Mouse (Mus musculus) kidney, adult 2 months (tissue): ENCODE data around the gene Ccdc91. TPM values are rescaled to one million over a fixed set of nuclear protein-coding genes. Genes with fewer than 3 reads are reported as not detected.

Experiments used
- DNase-seq: peaks from one replicate; pipeline ENCODE4 v3.0.0; 2021
- H3K27ac ChIP-seq: fragments of 200-500 bp; 2 replicates; pipeline ENCODE4 v1.5.1; 2012; ENCODE audit warnings: low read depth, low read length, control low read depth, inconsistent platforms; ENCODE audit not compliant: insufficient read depth
- H3K27me3 ChIP-seq: fragments of 200-500 bp; replicated peaks from 2 replicates; pipeline ENCODE4 v1.6.1; 2012; ENCODE audit warnings: mild to moderate bottlenecking, moderate library complexity, low read length, inconsistent platforms; ENCODE audit not compliant: control insufficient read depth, insufficient read depth
- H3K36me3 ChIP-seq: fragments of 200-500 bp; 2 replicates; pipeline ENCODE4 v1.6.1; 2012; ENCODE audit warnings: mild to moderate bottlenecking, moderate library complexity, low read length, inconsistent platforms; ENCODE audit not compliant: control insufficient read depth, insufficient read depth
- H3K4me1 ChIP-seq: fragments of 200-500 bp; 2 replicates; pipeline ENCODE4 v1.6.1; 2011; ENCODE audit warnings: low read length; ENCODE audit not compliant: control insufficient read depth, insufficient read depth
- H3K4me3 ChIP-seq: fragments of 200-500 bp; 2 replicates; pipeline ENCODE4 v1.5.1; 2011; ENCODE audit warnings: mild to moderate bottlenecking, low read depth, low read length, control low read depth; ENCODE audit not compliant: insufficient read depth
- CTCF ChIP-seq: fragments of 200-500 bp; conservative IDR thresholded peaks from 2 replicates; pipeline ENCODE4 v1.5.1; 2011; ENCODE audit warnings: low read depth, mild to moderate bottlenecking, control low read depth, low read length, moderate library complexity, mixed read lengths; ENCODE audit not compliant: insufficient read depth, insufficient read length
- POLR2A ChIP-seq: fragments of 200-500 bp; IDR thresholded peaks from one replicate; pipeline ENCODE4 v1.6.1; 2011; ENCODE audit warnings: low read depth, low read length, control low read depth
- WGBS: fragments of 180-500 bp; shearing (Covaris S2); methylation state at CpG from one replicate; pipeline ENCODE4 v1.1.7; 2018; 5-methylcytosine and 5-hydroxymethylcytosine counted together
- polyA plus RNA-seq: library from polyadenylated mRNA; depleted of rRNA; stranded (reverse); fragments of >200 nt; gene quantifications from 2 replicates; pipeline ENCODE4 v1.2.3, GENCODE M21; 2012

Gene Ccdc91
- polyA plus RNA-seq, 1 experiment, result 38.3 TPM

- no peak overlapping the region for H3K4me3 ChIP-seq
- DNase-seq, result no peak
- 92% methylated on average over 4 of the region's 4 CpGs for WGBS
- H3K27me3 ChIP-seq, result no peaks in the 10 kb centered on the region
- no peak for TF ChIP-seq POLR2A
- TF ChIP-seq CTCF, result no peak
- H3K27ac ChIP-seq, result no peak overlapping the region
- H3K36me3 ChIP-seq, result no peaks in the 10 kb centered on the region
- H3K4me1 ChIP-seq, result no peaks in the 10 kb centered on the region
Measured at GRCm38 (mm10) chr6:147492551-147492950, 16.9 kb downstream of the Ccdc91 start.

DNA sequence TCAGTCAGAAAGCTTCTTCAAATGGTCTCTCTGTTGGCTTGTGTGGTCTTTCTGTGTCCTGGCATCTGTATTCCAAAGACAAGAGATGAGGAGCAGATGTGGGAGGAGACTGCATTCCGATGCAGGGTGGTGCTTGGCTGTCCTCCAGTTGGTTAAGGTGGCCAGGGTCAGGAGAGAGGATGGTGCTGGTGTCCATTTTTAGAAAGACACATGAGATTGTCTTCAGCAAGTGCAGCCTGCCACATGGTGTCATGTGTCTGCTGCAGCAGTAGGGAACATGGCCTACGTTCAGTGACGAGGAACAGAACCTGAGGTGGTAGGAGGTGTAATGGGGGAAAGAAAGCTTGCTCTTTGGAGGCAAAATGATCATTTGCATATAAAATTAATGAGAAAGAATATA is 25.8 kb downstream of the Ccdc91 start:
- TF ChIP-seq POLR2A (no peak), CTCF (no peak)
- Histone ChIP-seq H3K4me3 (no peak overlapping the region), H3K36me3 (no peaks in the 10 kb centered on the region), H3K27ac (no peak overlapping the region), H3K27me3 (no peaks in the 10 kb centered on the region), H3K4me1 (no peaks in the 10 kb centered on the region)
- 74% methylated on average over 3 of the region's 3 CpGs for WGBS
- no peak for DNase-seq

DNA sequence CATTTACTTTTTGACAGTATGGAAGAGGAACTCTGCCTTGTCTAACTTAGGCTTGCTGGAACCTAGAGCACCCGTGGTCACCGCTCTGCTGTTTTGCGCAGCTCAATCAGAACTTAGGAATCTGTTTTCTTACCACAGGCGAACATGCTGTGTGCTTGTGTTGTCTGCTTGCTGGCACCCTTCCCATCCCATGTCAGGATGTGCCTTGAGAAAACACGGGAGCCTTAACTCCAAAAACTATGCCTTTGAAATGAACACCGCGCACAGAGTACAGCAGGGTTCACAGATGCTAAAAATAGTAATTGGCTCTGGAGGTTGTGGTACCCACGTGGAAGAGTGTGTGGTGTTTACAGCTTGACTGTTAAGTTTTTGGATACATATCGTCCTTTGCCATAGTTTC is 30.4 kb downstream of the Ccdc91 start:
- H3K27me3 ChIP-seq, result no peaks in the 10 kb centered on the region
- no peak overlapping the region for H3K27ac ChIP-seq
- H3K4me1 ChIP-seq, result no peaks in the 10 kb centered on the region
- no peak for TF ChIP-seq POLR2A
- no peak for TF ChIP-seq CTCF
- H3K4me3 ChIP-seq, result no peak overlapping the region
- 51% methylated on average over 9 of the region's 9 CpGs for WGBS
- DNase-seq, result no peak
- H3K36me3 ChIP-seq, result no peaks in the 10 kb centered on the region; the same call in 1 of the 2 replicates

DNA sequence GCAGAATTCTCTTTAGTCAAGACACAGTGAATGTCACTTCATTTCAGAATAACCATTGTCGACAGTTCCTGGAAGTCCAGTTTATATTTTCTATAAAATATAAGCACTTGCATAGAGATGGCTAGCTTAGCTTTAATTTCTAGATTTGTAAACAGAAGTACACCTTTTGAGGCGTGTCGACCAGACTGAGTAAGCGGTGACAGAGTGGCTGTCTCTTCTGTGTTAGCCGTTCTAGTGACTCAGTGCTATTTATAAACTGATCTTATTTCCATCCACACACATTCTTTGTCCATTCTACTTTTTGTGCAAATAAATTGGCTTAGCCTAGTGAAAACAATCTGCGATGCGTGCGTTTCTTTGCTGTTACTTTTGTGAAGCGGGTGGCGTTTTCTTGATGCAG is 30.9 kb downstream of the Ccdc91 start:
- Histone ChIP-seq H3K27me3 (no peaks in the 10 kb centered on the region), H3K4me3 (no peak overlapping the region), H3K4me1 (no peaks in the 10 kb centered on the region), H3K27ac (no peak overlapping the region), H3K36me3 (no peaks in the 10 kb centered on the region; the same call in 1 of the 2 replicates)
- 76% methylated on average over 10 of the region's 10 CpGs for WGBS
- DNase-seq, result no peak
- TF ChIP-seq CTCF (no peak), POLR2A (no peak)

- no peak for DNase-seq
- no peaks in the 10 kb centered on the region for H3K27me3 ChIP-seq
- 79% methylated on average over 6 of the region's 6 CpGs for WGBS
- H3K4me3 ChIP-seq, result no peak overlapping the region
- H3K4me1 ChIP-seq, result no peaks in the 10 kb centered on the region
- no peaks in the 10 kb centered on the region; the same call in 1 of the 2 replicates for H3K36me3 ChIP-seq
- no peak for TF ChIP-seq POLR2A
- no peak overlapping the region for H3K27ac ChIP-seq
Measured at GRCm38 (mm10) chr6:147507186-147507585, 31.6 kb downstream of the Ccdc91 start.

DNA sequence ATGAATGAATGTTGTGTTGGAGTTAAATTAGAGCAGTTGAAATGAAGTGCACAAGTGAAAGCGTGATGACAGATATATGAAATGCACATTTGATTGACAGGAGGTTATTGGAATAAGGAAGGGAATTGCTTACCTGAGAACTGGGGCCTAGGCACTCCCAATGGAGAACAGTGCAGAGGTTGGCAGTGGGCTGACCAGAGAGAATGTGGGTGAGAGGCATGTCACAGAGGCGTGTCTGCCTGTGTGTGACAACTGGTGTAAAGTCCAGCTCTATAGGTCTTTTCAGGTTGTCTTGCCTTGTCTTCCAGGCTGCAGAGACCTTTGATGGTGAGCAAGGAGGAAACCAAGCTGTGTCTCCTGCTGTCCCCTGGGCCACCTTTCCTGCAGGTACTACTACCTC is 34.9 kb downstream of the Ccdc91 start:
- Histone ChIP-seq H3K4me3 (no peak overlapping the region), H3K36me3 (peaks cover 3% of the 10 kb centered on the region), H3K4me1 (no peaks in the 10 kb centered on the region), H3K27ac (no peak overlapping the region), H3K27me3 (no peaks in the 10 kb centered on the region)
- TF ChIP-seq POLR2A (no peak), CTCF (no peak)
- no peak for DNase-seq
- WGBS, result 95% methylated on average over 2 of the region's 2 CpGs

- 88% methylated on average over 8 of the region's 8 CpGs for WGBS
- Histone ChIP-seq H3K4me3 (no peak overlapping the region), H3K36me3 (peaks cover 3% of the 10 kb centered on the region), H3K4me1 (no peaks in the 10 kb centered on the region), H3K27me3 (no peaks in the 10 kb centered on the region), H3K27ac (no peak overlapping the region)
- DNase-seq, result no peak
- no peak for TF ChIP-seq CTCF
Measured at GRCm38 (mm10) chr6:147517909-147518308, 42.3 kb downstream of the Ccdc91 start.

DNA sequence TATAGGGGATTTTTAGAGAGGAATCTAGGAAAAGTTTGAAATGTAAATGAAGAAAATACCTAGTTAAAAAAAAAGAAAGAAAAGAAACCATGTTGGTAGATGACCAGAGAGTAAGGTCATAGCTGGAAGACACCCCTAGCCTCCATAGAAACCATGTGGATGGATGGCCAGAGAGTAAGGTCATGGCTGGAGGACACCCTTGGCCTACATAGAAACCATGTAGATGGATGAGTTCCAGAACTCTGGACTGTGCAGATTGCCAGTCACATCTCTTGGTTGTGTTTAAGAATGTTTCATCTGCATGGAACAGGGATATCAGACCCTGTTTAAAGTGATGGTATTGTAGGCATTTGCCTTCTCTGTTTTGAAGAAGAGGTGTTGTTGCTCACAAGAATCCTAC is 49.6 kb downstream of the Ccdc91 start:
- H3K27me3 ChIP-seq, result no peaks in the 10 kb centered on the region
- no peak for DNase-seq
- H3K4me3 ChIP-seq, result no peak overlapping the region
- TF ChIP-seq CTCF (no peak), POLR2A (no peak)
- no peak overlapping the region for H3K27ac ChIP-seq
- H3K4me1 ChIP-seq, result no peaks in the 10 kb centered on the region
- no peaks in the 10 kb centered on the region for H3K36me3 ChIP-seq
